Mouse (Mus musculus) spleen, adult 18-20 months (tissue): ENCODE measurements around the gene Mthfs.

Source experiments
- DNase-seq, 2 experiments: peaks; one replicate each; pipeline ENCODE4 v3.0.0; 2022; ENCODE audit warnings: mixed read lengths in 2 of 2

Gene Mthfs

DNA sequence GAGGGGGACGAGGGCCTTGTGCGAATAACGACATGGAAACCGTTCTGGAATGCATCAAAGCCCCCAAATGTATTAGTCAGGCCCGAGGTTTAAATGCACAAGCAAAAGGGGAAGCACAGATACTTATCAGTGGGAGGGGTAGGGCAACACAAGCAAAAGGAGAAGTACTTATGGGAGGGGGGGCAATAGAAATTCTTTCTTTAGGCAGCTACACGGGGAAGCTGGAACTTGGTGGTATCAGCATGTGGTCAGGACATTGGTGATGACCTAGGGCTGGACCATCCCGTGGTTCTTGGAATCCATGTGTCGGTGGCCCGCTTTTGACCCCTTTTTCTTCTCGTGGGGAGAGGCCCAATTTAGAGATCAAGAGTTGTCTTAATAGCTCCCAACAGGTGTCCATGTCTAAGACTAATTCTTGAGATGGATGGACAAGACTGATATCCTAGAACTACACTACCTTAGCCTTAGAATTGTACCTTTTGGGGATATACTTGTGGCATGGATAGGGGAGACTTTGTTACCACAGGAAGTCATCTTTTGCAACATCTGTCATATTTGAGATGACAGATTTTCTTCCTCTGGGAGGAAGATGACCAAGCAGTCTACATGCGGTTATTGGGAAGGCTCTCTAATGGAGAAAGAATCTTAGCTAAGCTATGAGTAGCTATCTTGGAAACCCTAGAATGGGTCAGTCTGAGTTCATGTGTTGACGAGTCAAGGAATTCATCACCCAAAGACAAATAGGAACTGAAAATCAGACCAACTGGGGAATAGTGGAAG is 46.3 kb downstream of the Mthfs start:
- no peak for DNase-seq

DNA sequence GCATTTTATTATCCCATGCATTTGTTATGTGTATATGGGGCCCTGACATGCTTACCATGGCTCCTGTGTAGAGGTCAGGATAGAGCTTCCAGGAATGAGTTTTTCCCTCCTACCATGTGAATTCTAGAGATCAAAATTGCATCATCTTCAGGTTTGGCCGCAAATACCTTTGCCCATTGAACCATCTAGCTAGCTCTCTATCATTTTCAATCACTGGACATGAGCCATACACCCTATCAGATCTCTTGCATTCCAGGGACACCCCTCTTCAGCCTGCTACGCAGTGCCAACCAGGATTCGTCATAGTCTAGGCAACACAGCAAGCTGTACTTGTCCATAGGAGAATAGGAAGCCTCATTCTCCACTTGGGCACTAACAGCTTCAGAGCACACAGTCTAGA is 53.5 kb downstream of the Mthfs start:
- no peak for DNase-seq

DNA sequence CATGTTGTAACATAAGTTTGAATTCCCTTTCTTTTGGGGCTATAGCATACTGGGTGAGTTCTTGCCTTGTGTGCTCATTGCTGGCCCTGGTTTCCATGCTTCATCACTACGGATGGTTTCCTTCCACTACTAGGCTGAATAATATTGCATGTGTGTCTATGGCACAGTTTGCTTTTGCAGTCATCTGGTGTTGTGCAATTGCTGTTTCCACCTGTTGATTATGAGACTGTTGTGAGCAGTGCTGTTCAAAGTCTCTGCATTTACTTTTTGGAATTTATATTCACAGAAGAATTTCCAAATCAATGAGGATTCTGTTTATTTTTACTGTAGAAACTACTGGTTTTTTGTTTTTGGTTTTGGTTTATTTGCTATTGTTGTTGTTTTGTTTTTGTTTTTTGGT is 54.1 kb downstream of the Mthfs start:
- no peak for DNase-seq

DNA sequence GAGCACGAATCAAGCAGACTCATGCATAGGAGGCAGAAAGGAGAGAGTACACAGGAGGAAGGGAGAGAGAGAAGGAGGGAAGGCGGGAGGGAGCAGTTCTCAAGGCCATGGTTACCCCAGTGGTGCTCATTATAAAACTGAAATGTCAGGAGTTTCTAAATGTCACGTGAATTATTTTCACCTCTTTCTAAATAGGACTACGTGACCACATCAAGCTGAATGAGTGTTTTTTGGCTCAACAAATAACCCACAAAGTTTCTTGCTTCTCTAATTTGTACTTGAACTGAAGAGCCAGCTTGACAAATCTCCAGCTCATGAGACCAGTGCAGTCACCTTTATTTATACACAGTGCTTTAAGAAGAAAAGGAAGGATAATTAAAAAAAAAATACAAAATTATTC is 56.6 kb downstream of the Mthfs start:
- DNase-seq: no peak

DNA sequence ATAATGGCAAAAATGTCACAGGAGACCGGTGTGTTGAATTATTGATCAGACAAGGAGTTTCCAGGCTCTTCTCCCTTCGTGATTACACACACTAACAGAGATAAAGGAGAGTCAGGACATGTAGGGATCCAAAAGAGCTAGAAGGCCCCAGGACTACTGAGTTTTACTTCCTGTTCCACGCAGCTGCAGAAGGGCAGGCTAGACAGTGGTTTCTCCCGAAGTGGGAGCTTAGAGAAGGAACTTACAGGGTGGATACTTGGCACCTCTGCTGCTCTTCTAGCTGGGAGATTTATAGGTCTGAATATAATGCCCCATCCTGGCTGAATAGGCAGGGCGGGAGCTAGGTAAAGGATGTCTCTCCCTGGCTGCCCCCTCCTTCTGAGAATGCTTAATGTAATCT is 57.1 kb downstream of the Mthfs start:
- no peak for DNase-seq

DNA sequence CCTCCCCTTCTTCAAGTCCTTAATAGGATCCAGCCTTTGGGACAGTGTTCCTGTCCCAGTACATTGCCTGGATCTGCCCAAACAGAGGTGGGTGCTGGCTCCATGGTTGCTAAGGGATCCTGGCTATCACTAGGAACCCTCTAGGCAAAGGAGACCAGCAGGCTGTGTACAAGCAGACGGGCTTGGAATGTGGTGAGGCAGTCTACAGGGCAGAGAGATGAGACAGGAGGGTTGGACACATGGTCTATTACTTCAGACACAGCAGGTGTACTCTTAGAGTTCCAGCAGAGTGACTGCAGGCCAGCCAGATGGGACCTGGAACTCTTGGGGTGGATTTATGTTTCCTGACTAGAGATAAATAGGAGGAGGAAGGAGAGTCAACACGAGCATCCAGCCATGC is 59.9 kb downstream of the Mthfs start:
- no peak for DNase-seq

DNA sequence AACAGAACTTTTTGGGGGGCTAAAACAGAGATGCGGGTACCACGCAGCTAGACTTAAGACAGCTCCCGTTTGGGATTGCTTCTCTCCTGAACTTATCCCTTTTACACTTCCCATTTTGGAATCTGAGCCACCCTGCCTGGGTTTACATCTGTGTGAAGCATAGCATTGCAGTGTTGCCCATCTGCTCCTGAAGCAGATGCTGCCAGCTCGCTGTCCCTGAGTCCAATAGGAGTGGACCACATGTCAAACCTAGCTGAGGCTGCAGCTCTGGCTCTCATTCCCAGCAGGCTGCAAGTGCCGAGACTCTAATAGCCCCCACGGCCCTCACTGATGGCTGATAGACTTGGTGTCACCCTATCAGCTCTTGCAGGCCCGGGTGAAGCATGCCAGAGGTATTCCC is 63.3 kb downstream of the Mthfs start:
- no peak for DNase-seq

DNA sequence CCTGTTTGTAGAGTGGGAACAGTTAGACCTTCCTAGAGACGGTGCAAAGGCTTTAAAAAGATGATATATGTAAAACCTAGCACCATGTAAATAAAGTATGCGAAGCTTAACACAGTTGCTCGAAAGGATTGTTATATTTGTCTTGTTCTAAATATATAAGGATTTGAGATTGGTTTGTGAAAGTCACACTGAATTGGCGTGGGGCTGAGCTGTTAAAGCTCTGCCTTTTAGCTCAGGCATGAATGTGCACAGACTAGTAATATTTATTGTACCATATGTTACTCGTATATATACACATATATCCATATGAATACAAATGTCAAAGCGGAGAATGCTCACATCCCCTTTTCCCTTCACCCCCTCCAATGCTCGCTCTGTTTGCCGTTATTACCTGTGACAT is 67.7 kb downstream of the Mthfs start:
- no peak for DNase-seq

DNA sequence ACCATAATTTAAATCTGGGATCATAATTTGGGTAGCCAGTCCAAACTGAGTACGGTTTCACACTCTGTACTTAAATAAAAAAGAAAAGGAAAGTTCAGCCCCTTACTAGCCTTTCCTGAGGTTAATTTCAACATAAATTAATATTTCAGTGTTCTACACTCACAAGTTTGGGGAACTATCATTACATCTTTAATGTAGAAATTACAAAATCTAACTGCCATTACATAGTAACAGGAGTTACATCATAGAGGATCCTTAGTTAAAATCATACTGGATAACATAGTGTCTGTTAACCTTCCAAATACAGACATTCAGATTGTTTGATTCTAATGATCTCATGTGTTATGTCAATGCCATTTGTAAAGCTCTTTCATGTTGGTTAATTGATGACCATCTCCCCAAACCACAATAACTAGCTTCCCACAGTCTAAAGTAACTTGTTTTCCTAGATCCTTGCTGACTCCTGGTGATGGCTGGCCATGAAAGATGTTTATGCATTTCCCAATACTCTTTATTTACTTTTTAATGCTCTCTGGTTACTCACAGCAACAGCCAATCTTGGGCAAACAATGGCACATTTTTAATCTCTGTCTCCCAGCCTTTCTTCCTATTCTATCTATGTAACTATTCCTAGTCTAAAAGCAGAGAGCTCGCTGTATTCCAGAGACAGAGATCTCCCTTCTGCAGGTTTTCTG is 72.0 kb downstream of the Mthfs start:
- DNase-seq: no peak

DNA sequence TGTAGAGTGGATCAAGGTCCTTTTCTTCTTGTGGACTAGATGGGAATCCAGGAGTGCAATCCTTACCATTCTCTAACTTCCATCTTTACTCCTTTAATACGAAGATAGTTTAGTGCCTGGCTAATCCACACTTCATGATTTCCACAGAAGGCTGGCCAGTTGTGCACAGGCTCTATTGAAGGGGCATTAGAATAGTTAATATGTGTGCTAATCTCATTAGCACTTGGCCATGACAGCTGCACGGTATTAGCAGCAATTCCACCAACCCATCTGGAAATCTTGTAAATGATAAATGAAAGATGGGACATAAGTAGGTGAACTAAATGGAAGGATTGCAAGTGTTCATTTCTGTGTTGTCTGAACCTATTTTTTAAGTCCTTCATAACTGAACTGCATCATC is 77.6 kb downstream of the Mthfs start:
- no peak for DNase-seq

DNA sequence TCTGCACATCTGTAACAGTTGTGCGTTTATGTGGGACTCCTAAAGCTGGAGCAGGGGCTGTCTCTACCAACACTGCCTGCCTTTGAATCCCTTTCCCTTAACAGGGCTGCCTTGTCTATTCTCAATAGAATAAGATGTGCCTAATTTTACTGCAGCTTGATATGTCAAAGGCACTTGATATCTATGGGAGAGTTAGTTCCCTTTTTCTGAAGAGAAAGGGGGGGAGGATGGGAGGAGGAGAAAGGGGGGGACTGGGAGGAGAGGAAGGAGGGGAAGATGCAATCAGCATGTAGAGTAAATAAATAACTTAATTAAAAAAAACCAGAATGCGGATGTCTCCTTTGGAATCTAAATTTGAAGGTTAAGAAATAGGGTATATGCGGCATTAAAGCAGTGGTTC is 82.9 kb downstream of the Mthfs start:
- no peak for DNase-seq

DNA sequence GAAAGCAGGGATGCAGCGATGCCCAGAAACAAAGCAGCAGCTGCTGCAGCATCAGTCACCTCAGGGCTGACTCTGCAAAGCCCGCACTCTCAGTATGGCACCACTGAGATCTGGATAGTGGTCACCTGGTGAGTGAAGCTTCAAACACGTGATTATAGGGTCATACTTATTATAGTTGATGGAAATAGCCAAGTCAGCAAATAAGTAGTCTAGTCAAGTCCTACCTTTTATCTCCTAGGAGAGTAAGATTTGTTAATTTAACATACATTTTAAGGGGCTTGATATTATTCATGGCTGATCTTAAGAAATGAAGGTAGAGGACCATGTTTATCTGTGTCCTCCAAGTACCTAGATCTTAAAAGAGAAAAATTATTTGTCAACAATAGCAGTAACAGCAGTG is 83.6 kb downstream of the Mthfs start:
- DNase-seq: no peak

DNA sequence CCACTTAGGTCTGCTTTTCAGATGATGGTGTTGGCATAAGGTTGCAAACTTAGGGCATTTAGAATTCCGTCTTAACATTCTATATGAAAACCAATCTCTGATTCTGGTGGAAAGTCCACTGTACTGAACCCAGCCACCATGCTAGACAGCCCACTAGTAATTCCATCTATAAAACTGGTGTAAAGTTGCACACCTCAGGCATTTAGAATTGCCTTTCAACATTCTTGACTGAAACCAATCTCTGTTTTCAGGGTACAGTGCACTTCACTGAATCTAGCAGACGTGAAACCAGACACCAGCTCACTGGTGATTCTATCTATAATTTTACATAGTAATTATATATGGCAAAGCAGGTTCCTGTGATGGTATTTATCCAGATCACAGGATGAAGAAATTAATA is 95.2 kb downstream of the Mthfs start:
- no peak for DNase-seq

DNA sequence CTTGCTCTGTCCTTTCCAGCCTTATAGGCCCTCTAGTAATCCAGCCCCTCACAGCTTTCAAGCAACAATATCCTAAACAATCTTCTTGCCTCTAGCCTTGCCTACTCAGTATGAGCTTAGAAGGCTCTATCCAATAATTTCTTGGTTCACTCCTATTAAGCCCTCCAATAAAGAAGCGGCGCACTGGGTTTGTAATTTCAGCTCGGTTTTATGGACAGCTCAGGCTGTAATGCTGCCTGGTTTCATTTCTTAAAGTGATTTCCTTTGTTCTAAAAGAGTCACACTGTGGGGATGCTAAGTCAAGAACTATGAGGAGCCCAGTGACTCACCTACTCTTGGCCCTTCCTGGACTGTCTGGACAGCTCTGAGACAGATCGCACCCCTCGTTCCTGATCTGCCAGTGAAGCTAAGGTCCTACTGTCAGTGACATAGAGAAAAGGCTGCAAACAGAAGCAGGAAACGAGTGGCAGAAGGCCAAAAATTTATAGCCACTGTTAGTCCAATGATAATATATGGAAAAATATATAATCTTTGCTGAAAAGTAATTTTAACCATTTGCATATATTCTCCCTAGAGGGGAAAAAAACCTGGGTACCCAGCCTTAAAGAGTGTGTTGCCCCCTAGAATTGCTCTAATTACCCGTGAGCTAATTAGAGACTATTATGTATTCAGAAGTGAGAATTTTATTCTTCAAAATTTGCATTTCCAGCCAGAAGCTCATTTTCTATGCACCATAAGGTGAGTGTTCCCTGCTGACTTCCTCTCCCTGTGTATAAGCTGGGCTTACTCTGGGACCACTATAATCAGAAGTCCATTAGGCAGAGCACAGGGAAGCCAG is 98.1 kb downstream of the Mthfs start:
- DNase-seq: no peak

DNA sequence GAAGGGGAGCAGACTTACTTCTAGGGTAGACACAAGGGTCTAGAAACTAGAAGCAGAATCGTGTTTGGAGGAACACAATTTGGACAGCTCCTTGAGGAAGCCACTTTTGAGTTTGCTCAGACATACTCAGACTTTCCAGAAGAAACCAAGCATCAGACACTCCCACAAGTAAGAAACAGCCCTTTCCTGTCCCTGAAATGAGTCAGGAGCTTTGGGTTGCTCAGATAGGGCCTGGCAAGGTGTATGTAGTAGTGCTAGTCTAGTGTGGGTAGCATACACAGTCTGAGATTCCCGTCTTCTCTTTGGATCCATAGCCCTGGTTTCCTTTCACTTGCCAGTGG is 98.7 kb downstream of the Mthfs start:
- DNase-seq: no peak

DNA sequence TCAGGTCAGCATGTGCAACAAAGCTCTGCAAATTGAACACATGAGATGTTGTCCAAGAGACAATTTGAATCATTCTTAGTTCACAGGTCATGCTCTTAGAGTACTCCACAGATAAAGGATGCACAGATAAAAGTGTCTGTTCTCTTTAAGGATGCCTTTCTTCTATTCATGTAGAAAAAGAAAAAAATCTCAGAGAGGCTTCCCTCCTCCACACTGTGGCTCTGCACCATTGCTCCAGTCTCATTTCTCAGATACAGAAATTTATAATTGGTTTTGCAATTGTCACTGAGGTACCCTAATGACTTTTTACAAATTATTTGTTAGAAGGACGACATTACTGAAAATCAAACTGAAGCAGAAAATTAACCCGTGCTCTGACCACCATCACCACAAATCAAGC is 101.2 kb downstream of the Mthfs start:
- DNase-seq: no peak

DNA sequence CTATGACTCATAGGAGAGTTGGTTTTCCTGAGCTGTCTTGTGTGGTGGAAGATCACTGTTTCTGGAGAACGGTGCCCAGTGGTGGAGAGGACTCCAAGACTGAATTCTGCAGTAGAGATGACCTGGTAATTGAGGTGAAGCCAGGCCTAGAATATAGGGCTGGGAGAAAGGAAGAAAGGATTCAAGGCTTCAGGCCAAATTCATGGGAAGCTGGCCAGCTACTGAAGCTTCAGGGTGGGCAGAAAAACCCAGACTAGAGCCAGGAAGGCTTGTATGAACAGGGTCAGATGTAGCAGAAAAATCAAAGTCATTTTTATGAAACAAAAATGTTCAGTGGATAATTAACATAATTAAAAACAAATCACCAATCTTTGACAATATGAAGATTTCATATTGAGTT is 163.3 kb downstream of the Mthfs start:
- no peak for DNase-seq

DNA sequence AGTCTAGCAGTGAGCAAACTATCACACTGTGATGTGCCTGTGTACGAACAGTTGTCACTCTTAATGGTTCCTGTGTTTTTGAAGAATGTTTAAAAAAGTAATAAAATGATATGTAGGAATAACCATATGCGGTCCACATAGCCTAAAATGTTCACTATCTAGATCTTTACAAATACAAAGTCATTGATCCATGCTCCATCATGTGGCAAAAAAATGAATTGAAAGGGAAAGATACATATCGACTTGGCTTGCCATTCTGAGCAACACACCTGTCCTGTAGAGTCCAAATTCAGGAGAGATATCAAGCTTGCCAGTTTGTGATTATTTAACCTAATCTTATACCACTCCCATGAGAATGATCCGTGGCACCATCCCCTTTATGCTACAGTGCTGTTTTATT is 164.2 kb downstream of the Mthfs start:
- no peak for DNase-seq

DNA sequence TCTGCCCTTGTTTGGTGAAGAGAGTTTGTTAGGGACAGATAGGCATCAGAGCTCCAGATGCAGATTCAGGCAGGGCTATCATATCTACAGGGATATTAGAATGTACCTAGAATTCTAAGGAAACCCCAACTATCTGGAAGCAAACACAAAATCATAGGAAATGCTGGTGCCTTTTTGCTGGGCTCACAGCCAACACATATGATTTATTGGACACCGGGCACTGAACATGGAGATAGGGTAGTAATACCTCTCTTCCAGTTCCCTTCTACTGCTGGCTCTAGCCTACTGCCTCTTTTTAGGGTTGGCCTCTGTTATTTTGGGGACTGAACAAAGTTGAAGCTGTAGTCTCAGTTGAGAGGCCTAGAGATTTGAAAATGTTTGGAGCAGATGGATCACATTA is 192.6 kb downstream of the Mthfs start:
- DNase-seq: no peak
